Mouse (Mus musculus) layer of hippocampus, postnatal 25 days (tissue): ENCODE results near the gene Zfp108. TPM values are rescaled to one million over a fixed set of nuclear protein-coding genes. Genes with fewer than 3 reads are reported as not detected.

Experiments used
- DNase-seq, 2 experiments: peaks; one replicate each; pipeline ENCODE4 v3.0.0; 2022; ENCODE audit warnings: mixed read lengths in 2 of 2, low spot score in 1 of 2; ENCODE audit errors: extremely low spot score in 1 of 2
- total RNA-seq, 2 experiments: library from RNA; stranded (reverse); gene quantifications; 2 replicates each; pipeline ENCODE4 v1.2.3; 2021

Gene Zfp108
- total RNA-seq, 2 experiments from 2014 or later, result 7.7 to 8.1 TPM

DNA sequence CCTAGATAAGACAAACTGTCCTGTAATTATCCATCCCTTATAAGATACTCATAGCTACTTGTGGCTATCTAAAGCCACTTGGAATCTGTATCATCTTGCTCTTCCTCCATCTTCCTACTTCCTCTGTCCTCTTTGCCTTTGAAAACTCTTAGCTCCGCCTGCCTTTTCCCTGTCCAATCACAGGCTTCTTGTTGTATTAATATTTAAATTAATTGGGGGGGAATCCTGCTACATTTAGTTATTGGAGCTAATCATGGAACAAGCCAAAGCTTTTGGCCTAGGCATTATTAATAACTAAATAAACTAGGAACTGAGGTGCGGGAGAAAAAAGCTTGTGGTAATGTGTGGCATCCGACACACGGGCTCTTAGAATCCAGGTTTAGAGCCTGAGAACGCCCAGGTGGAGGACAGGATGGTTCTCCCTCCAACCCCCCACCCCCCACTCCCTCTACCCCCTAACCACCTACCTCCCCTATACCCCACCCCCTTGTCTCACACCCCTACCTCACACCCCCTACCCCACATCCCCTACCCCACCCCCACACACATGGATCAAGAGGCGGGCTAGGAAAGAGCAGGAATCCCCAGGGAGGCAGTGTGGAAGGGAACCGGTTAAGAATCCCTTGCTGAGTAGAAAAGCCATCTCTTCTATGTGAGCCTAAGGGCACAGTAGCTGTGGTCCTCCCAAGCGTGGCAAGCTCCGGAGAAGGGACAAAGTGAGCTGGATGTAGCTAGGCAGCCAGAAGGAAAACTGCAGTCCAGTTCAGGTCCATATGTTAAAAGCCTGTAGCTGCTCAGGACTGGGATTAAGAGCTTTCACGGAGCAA lies 25.6 kb downstream of the Zfp108 start:
- DNase-seq, result no peak

DNA sequence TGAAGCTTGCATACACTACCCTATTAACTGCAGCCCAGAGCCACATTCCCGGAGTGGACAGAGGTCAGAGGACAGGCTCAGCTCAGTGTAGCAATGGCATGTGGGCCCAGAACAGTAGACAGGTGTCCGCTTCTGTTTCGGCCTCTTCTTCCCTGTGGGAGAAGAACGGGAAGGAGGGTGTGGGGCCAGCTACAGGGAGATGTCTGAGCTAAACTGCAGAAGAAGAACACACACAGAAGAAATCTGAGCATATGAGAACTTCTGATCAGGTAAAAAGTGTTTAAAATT lies 26.2 kb downstream of the Zfp108 start:
- DNase-seq, result no peak

- no peak for DNase-seq
Observed at GRCm38 (mm10) chr7:24286090-24286489, 31.5 kb downstream of the Zfp108 start.

GRCm38 (mm10) chr7:24286916-24287315 lies 32.3 kb downstream of the Zfp108 start:
- no peak for DNase-seq

DNA sequence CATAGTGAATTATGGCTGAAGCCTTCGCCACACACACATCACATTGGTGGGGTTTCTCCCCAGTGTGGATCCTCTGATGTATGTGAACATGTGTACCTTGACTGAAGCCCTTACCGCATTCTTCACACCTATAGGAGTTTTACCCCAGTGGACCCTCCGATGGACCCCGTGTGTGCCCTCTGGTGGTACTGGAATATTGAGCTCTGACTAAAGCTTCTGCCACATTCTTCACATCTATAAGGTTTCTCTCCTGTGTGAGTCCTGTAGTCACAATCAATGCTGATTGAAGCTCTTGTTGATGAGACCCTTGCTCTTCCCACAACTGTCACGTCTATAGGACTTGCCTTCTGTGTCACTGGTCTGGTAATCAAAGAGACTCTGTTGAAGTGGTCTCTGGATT lies 33.1 kb downstream of the Zfp108 start:
- DNase-seq, result no peak

DNA sequence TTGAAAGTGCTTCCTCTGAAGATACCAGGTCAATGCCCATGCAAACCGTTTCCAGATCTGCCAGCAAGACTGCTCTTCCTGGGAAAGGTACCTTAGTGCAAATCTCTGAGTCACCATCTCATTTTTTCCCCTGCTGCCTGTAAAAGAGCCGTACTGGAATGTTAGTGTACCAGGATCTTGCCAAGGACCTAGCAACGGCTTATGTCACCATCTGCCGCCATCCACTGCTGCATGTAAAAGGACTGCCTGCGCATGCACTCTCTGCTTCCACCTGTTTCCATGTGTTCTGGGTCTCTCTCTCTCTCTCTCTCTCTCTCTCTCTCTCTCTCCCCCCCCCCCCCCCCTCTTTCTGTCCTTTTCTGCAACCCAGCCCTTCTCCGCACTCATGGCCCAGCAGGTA lies 33.9 kb downstream of the Zfp108 start:
- DNase-seq, result peak in 1 of 2 experiments; percentile 24

GRCm38 (mm10) chr7:24290106-24290693 lies 35.6 kb downstream of the Zfp108 start:
- no peak for DNase-seq

DNA sequence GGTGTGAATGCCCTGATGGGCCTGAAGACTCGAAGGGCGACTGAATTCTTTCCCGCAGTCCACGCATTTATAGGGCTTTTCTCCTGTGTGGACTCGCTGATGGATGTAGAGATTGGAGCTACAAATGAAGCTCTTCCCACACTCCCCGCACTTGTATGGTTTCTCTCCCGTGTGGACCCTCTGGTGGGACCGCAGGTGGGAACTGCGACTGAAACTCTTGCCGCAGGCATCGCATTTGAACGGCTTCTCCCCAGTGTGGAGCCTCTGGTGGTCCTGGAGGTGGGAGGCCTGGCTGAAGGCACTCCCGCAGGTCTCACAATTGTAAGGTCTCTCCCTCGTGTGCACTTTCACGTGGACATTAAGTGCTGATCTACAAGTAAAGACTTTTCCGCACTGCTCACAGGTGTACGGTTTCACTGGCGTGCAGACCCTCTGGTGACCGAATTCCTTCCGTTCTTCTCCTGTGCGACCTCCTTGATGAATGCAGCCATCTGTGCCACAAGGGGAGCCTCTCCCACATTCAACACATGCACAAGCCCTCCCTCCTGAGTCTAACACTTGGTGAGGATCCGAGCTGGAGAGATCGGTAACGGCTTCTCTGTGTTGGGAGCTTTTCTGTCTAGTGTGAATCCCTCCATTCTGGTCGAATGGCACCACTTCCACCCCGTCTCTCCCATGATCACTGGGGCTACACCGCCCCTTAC lies 36.9 kb downstream of the Zfp108 start:
- DNase-seq, result no peak

DNA sequence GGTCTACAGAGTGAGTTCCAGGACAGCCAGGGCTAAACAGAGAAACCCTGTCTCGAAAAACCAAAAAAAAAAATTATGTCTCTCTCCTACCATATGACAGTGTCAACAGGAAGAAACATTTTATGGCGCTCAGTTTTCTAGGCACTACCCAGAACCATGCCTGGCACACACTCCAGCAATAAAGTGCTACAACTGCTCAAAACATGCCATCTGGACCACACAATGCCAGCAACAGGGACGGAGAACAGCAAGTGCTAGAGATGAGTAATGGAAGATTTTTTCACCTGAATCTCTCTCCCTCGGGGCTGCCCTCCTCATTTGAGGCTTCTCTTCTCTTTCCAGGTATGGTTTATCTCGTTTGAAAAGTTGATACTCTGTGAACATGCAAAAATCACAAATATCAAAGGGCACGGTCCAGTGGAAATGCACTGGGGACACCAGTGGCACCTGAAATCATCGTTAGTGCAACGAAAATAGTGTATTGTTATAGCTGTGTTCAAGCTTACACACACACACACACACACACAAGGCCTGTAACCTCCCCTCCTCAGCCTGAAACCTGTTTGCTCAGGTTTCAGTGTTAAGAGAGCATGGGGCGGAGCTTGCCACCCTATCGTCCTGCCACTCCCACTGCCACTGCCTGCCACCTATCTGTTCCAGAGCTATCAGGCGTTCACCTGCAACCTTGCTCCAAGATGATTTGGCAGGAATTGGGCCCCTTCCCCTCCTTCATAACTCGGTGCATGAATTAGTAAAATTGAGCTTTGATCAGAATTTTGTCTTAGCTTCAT lies 38.7 kb downstream of the Zfp108 start:
- no peak for DNase-seq

GRCm38 (mm10) chr7:24294763-24295162 lies 40.2 kb downstream of the Zfp108 start:
- DNase-seq, result no peak

DNA sequence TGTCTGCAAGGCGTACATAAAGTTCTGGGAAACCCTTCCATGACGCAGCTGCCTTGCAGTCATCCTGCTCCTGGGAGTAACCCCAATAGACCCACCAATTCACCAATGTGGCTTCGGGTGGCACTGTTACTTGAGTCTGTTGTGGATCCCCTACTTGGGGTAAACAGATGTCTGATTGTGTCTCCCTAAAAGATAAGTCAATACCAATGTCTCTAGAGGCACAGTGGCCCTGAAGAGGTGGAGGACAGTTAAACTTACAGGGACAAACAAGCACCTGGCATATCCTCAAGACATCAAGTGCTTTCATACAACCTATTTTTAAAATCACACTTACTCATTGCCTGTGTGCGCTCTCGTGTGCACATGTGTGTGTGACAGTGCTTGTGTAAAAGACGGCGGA lies 40.8 kb downstream of the Zfp108 start:
- DNase-seq, result no peak

DNA sequence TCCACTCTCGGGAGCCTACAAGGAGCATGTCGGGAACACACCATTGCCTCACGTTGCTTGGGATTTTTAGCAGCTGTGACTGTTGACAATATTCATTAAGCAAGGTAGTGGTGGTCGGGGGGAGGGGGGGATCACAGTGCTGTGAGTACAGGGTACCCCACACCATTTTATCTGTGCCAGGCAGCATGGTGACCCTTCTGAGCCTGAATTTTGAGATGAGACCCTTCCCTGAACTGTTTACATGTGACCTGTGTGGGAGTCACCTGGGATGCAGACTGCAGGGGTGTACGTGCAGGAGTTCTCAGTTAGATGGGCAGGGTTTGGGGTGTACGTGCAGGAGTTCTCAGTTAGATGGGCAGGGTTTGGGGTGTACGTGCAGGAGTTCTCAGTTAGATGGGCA lies 41.8 kb downstream of the Zfp108 start:
- DNase-seq, result no peak

DNA sequence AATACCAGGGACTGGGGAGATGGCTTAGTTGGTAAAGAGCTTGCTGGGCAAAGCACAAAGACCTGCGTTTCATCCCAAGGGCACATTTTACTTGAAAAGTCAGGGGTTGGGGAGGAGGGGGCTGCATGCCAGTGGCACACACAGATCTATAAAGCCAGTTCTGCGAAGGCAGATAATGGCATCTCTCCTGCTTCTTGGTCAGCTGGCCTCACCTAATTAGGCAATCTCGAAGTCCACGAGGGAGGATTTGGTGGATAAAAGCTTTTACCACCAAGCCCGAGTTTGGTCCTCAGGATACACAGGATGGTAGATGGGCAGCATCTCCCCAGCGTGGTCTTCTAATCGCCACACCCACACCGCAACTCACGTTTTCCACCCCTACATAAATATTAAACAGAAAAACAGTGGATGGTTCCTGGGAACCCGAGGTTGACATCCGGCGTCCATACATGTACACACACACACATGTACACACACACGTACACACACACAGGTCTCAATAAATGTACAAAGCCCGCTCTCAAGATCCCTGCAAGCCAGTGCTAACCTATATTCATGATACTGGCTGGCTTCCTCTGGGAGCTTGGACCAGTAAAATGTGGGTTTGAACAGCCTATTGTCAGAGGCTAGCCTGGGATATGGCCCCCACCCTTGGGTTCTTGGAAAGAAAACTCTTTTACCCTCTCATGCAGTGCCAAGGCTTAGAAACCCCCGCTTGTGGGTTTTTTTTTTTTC lies 42.9 kb downstream of the Zfp108 start:
- no peak for DNase-seq

DNA sequence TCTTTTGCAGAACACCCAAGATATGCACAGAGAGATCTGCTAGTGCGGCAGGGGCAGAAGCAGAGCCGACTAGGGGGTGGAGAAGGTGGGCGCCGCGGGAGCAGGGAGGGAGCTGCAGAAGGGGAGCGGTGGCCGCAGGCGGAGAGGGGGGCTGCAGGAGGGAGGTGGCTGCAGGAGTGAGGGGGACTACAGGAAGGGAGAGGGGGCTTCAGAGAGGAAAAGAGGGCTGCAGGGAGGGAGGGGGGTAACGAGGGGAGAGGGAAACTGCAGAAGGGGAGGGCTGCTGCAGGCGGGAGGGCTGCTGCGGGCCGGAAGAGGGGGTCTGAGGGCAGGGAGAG lies 44.0 kb downstream of the Zfp108 start:
- DNase-seq, result no peak

DNA sequence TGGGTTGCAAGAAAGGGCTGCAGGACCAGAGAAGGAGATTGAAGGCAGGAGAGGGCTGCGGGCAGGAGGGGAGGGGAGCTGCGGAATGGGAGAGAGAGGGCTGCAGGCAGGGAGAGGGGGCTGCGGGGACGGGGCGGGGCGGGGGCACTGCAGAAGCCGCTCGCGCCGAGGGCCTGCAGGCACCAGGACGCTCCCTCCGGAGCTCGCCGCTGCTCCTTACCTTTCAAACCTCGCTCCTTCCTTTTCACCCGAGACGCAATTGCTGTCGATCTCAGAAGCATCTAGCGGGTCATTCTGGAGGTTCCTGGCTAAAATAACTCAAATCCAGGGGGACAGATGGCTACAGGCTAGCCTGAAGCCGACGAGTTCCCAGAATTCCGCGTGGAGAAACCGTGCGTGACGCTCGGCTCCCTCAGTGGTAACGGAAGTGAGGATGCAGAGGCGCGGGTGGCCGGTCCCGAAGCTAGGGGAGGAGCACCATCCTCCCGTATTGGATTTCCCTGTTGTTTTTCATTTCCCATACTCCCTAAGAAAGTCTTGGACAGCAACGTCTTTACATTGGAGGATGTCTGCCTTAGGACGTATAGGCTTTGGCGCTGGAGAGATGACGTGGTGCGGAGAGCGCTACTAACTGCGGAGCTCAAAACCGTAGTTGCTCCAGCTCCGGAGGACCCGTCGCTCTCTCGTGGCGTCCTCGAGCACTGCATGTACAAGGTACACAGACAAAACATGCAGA lies 44.5 kb downstream of the Zfp108 start:
- peak; percentile 68 to 80 for DNase-seq

DNA sequence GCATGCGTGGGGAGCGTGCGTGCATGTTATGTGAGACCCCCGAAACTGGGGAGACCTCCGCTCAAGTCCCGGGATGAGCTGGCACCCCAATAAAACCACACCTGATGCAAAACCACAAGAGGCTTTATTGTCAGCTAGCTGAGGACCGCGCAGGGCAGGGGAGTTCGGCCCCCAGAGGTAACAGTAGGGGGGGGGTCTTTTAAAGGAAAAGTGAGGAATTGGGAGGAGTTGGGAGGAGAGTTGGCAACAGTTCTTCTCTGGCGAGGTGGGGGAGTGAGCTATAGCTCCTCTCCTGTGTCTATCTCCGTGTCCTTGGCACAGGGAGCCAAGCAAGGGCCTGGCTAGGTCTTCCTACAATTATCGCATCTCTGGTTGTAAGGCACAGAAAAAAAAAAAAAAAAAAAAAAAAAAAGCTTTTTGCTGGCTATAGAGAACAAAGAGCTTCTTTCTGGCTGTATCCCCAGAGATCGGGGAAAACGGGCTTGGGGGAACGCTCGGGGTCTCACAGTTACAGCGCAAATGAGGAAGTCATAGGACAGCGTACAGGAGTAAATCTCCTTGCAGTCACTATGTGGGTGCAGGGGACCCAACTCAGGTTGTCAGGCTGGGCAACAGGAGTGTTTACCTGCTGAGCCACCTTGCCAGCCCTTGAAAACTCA lies 45.4 kb downstream of the Zfp108 start:
- DNase-seq, result peak in 1 of 2 experiments; percentile 24

- no peak for DNase-seq
Observed at GRCm38 (mm10) chr7:24300771-24301282, 46.2 kb downstream of the Zfp108 start, which contains the start of gene Zfp61. TSS of gene Zfp61 (minus strand) at chr7:24301232.
